Mouse (Mus musculus) heart, adult 2 months (tissue): ENCODE data around the gene Desi2. TPM values are rescaled to one million over a fixed set of nuclear protein-coding genes. Genes with fewer than 3 reads are reported as not detected.
A peak's percentile ranks its signal among the peaks of the same experiment; 100 is the strongest.
"Not testable (repeated sequence)": the region's sequence is repeated elsewhere in the genome, so short reads cannot be mapped to it uniquely, and the experiment has no call there.

Source experiments
- DNase-seq, 2 experiments: peaks; one replicate each; pipeline ENCODE4 v3.0.0; 2021
- H3K27ac ChIP-seq: fragments of 200-600 bp; 2 replicates; pipeline ENCODE4 v1.8.1; 2022
- H3K27me3 ChIP-seq: fragments of 200-500 bp; 2 replicates; pipeline ENCODE4 v1.6.1; 2012; ENCODE audit warnings: mild to moderate bottlenecking, low read length, inconsistent platforms, mixed read lengths; ENCODE audit not compliant: control insufficient read depth, insufficient read depth
- H3K36me3 ChIP-seq: fragments of 200-500 bp; 2 replicates; pipeline ENCODE4 v1.6.1; 2012; ENCODE audit warnings: low read length, inconsistent platforms; ENCODE audit not compliant: control insufficient read depth, insufficient read depth
- H3K4me1 ChIP-seq: fragments of 200-500 bp; 2 replicates; pipeline ENCODE4 v1.6.1; 2011; ENCODE audit warnings: low read length; ENCODE audit not compliant: control insufficient read depth, insufficient read depth
- H3K4me3 ChIP-seq: fragments of 200-600 bp; 2 replicates; pipeline ENCODE4 v1.8.1; 2022
- H3K79me2 ChIP-seq: fragments of 200-500 bp; replicated peaks from 2 replicates; pipeline ENCODE4 v1.6.1; 2012; ENCODE audit warnings: mild to moderate bottlenecking, inconsistent platforms, low read length, moderate library complexity, mixed read lengths; ENCODE audit not compliant: control insufficient read depth, insufficient read depth
- H3K9ac ChIP-seq: fragments of 200-500 bp; 2 replicates; pipeline ENCODE4 v1.6.1; 2012; ENCODE audit warnings: low read depth, mild to moderate bottlenecking, control low read depth, inconsistent platforms, low read length, mixed read lengths
- CTCF ChIP-seq: fragments of 200-600 bp; IDR thresholded peaks from 2 replicates; pipeline ENCODE4 v1.8.1; 2022; ENCODE audit warnings: antibody characterized with exemption, mild to moderate bottlenecking, moderate library complexity
- EP300 ChIP-seq: fragments of 200-500 bp; IDR thresholded peaks from 2 replicates; pipeline ENCODE4 v1.6.1; 2011; ENCODE audit warnings: low read depth, low read length, control low read depth; ENCODE audit not compliant: insufficient read depth
- POLR2A ChIP-seq: fragments of 200-500 bp; IDR thresholded peaks from 2 replicates; pipeline ENCODE4 v1.6.1; 2011; ENCODE audit warnings: mild to moderate bottlenecking, low read depth, low read length, control low read depth; ENCODE audit not compliant: insufficient read depth
- WGBS: fragments of 180-500 bp; shearing (Covaris S2); methylation state at CpG from one replicate; pipeline ENCODE4 v1.1.7; 2018; 5-methylcytosine and 5-hydroxymethylcytosine counted together
- intact Hi-C: fragments of 180-260 bp; cut with DNase I; formaldehyde crosslinking; loops from one replicate; pipeline ENCODE4 v1.15.1; 2025
- polyA plus RNA-seq: library from polyadenylated mRNA; depleted of rRNA; stranded (reverse); fragments of >200 nt; gene quantifications from 2 replicates; pipeline ENCODE4 v1.2.3, GENCODE M21; 2012
- total RNA-seq, 2 experiments: library from RNA; stranded (reverse); gene quantifications; 2 replicates each; pipeline ENCODE4 v1.2.3; 2021

Gene Desi2
- total and polyA plus RNA-seq, 3 experiments: 7.2 to 18.1 (median 16.3) TPM

DNA sequence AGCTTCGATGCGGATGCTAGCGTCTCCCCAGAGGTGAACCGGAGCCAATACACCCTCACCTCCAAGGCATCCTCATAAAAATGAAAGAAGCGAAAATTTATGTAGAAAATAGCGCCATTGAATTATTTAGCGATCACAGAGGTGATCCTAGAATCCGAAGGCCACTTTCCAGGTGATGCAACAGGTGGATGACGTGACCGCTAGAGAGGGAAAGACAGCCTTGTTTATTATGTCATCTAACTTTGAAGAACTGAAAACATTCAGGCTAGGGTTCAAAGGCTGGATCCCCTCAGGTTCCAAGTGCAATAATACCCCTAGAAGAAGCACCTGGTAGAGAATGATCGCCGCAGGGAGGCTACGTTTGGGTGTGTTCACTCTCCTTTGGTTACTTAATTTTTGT, 1.2 kb downstream of the Desi2 start:
- H3K4me1 ChIP-seq: no peaks in the 10 kb centered on the region; the same call in none of the 2 replicates
- WGBS: 6% methylated on average over 13 of the region's 13 CpGs
- no peaks in the 10 kb centered on the region for H3K27me3 ChIP-seq
- peak overlapping the region; percentile 52 for H3K27ac ChIP-seq
- DNase-seq: no peak
- peak overlapping the region; percentile 41 for H3K4me3 ChIP-seq
- H3K79me2 ChIP-seq: no peaks in the 10 kb centered on the region
- intact Hi-C loops: loop anchor here (10.0 kb wide), 3 partner anchors 126 to 394 kb away; partner anchors contain the start of genes Adss, Catspere2 and Cox20
- no peak for TF ChIP-seq CTCF
- no peak for TF ChIP-seq POLR2A
- TF ChIP-seq EP300: no peak
- H3K36me3 ChIP-seq: peaks cover 2% of the 10 kb centered on the region; the same call in 1 of the 2 replicates
- H3K9ac ChIP-seq: peak overlapping the region; percentile 55; the same call in 1 of the 2 replicates

DNA sequence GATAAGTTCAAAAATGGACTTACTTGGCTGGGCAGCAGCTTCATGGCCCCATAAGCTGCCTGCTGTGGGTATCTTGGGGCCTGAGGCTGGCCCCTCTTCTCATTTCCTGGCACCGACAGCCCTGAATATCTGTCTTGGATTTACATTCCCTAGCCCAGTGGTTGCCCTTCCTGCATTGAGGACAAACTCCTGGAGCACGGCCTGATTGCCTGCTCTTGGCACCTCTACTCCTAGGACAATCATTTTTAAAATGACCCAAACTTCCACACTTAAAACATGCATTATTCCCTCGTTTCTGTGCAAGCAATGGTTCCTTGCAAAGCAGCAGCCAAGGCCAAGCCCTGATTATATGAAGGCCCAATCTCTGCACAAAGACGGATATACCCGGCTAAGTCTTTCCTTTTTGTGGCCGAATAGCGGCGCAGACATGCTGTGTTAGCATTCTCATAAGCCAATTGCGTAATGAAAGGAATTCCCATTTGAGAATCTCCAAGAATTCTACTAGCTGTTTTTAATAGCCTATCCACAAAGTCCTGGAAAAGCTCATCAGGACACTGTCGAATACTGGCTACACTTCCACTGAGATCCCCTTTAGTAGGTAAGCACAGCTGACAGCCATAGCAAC, 18.6 kb downstream of the Desi2 start:
- 14% methylated on average over 10 of the region's 10 CpGs for WGBS
- Histone ChIP-seq H3K9ac (no peak overlapping the region; the same call in 1 of the 2 replicates), H3K4me1 (peaks cover 5% of the 10 kb centered on the region), H3K4me3 (no peak overlapping the region), H3K36me3 (peaks cover 4% of the 10 kb centered on the region; the same call in 1 of the 2 replicates), H3K27ac (peak overlapping the region; percentile 51), H3K79me2 (0 out of 2 replicates have a peak, but pooled peaks cover 1% of the 10 kb centered on the region), H3K27me3 (no peaks in the 10 kb centered on the region)
- DNase-seq: peak; percentile 35 to 53
- intact Hi-C loops: loop anchor here (5.0 kb wide), 2 partner anchors 36 to 96 kb away; no protein-coding TSS in a partner anchor
- TF ChIP-seq EP300: no peak
- TF ChIP-seq CTCF: no peak
- no peak for TF ChIP-seq POLR2A

DNA sequence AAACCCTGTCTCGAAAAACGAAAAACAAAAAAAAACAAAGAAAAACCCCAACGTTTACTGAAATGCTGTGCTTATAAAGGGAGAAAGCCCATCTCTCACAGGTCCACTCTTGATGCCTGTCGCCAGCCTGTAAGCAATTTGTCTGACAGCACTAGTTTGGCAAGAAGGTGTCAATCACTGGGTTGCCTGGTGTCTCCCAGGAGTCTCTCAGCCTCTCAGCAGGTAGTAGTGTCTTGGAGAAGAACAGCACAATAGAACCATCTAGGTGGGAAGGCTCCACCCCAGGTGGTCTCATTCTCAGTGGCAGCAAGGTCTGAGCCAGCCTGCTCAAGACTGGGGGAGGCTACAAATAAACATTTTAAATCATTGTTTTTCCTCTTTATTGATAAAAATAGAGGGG, 20.6 kb downstream of the Desi2 start:
- H3K4me1 ChIP-seq, H3K4me3 ChIP-seq, H3K9ac ChIP-seq, H3K27me3 ChIP-seq, H3K36me3 ChIP-seq, H3K27ac ChIP-seq, H3K79me2 ChIP-seq, DNase-seq: not testable (repeated sequence)
- intact Hi-C loops: loop anchor here (5.0 kb wide), 2 partner anchors 34 to 94 kb away; no protein-coding TSS in a partner anchor
- WGBS: 83% methylated on average over 4 of the region's 4 CpGs

DNA sequence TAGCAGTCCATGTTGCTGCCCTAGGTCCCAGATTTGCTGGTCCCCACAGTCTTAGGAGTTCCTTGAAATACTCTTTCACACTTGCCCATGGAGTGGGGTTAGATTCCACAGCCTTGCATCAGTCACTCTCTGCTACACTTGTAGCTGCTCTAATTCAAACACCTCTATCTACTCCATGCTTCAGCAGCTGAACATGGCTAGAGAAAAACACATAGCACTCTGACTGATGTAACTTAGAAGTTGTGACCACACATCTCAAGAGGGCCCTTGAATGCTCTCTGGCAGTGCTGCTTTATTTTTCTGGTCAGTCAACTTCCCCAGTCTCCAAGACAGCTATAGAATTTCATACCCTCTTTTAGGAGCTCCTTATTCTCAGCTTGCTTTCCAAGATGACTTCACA, 22.7 kb downstream of the Desi2 start:
- H3K36me3 ChIP-seq: peaks cover 4% of the 10 kb centered on the region; the same call in 1 of the 2 replicates
- intact Hi-C loops: loop anchor here (5.0 kb wide), 2 partner anchors 32 to 92 kb away; no protein-coding TSS in a partner anchor
- TF ChIP-seq CTCF (no peak), EP300 (no peak), POLR2A (no peak)
- H3K27me3 ChIP-seq: no peaks in the 10 kb centered on the region
- peaks cover 5% of the 10 kb centered on the region for H3K4me1 ChIP-seq
- H3K4me3 ChIP-seq: no peak overlapping the region
- H3K27ac ChIP-seq: no peak overlapping the region
- DNase-seq: no peak
- H3K9ac ChIP-seq: no peak overlapping the region
- 0 out of 2 replicates have a peak, but pooled peaks cover 1% of the 10 kb centered on the region for H3K79me2 ChIP-seq

DNA sequence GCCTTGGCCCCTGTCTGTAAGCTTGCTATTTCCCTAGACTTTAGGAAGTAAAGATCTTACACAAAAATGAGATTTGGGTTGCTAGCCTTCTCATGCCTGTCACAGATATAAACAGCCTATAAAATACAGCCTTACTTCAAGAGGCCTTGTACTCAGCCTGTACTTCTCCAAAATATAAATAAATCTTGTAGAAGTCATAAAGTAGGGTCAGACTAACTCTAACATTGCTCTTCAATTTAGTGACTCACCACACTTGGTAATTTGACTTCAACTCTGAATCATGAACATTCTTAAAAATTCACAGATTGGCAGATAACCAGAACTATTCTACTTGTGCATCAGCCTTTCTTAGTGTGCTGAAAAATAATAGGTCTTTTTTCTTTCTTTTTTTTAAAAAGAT, 29.9 kb downstream of the Desi2 start:
- Histone ChIP-seq H3K36me3 (peaks cover 14% of the 10 kb centered on the region), H3K27ac (no peak overlapping the region), H3K27me3 (no peaks in the 10 kb centered on the region), H3K79me2 (no peaks in the 10 kb centered on the region), H3K9ac (no peak overlapping the region), H3K4me3 (no peak overlapping the region), H3K4me1 (peaks cover 6% of the 10 kb centered on the region)
- no peak for DNase-seq
- TF ChIP-seq EP300 (no peak), CTCF (no peak), POLR2A (no peak)
- intact Hi-C loops: no loop called here

DNA sequence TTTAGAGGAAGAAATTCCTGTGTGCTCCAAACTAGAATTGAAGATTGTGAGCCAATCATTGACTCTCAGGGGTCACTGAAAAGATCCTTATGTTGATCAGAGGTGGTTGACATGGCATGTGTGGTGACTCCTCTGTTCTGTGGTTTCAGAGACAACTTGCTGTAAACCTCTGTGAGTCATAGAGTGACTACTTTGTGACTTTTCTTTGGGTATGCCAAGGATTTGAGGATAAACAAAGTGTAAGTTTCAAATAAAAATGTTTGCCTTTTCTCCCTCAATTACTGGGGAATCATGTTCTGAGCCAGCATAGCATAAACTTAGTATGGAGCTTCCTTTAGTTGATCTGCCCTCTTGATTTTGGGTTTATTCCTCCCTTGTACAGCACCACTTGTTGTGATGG, 31.1 kb downstream of the Desi2 start:
- H3K36me3 ChIP-seq: peaks cover 14% of the 10 kb centered on the region
- DNase-seq: no peak
- no peaks in the 10 kb centered on the region for H3K27me3 ChIP-seq
- TF ChIP-seq CTCF (no peak), EP300 (no peak), POLR2A (no peak)
- H3K27ac ChIP-seq: peak overlapping the region; percentile 87
- H3K4me3 ChIP-seq: no peak overlapping the region
- H3K79me2 ChIP-seq: no peaks in the 10 kb centered on the region
- intact Hi-C loops: no loop called here
- no peak overlapping the region for H3K9ac ChIP-seq
- peaks cover 6% of the 10 kb centered on the region for H3K4me1 ChIP-seq
